Mouse (Mus musculus) liver, adult 2 months (tissue): ENCODE results near the gene Ppp1r12a.

Experiments
- CTCF ChIP-seq: fragments of 200-500 bp; IDR thresholded peaks from 2 replicates; pipeline ENCODE4 v1.5.1; 2011; ENCODE audit warnings: low read depth, low read length, control low read depth
- POLR2A ChIP-seq: fragments of 200-500 bp; IDR thresholded peaks from 2 replicates; pipeline ENCODE4 v1.6.1; 2011; ENCODE audit warnings: low read length, control low read depth; ENCODE audit not compliant: insufficient read depth; ENCODE audit errors: extremely low read depth

DNA sequence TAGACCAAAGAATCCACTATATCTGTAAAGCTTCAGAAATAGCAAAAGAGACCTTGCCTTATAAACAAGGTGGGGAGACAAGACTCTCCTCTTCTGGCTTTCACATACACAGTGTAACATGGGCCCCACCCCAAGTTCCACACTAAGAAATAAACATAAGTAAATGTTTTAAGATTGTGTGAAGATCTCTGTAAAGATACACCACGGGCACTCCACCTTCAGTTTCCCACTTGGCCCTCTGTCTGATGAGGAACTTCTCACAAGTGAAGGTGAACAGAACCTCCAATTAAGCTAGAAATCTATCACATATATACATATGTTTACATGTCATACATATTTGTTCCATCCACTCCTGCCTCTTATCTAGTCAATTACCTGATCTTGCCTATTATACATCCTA is 42.6 kb upstream of the Ppp1r12a start:
- TF ChIP-seq CTCF, result no peak
- TF ChIP-seq POLR2A, result no peak
